Mouse (Mus musculus) kidney, postnatal 36 days (tissue): ENCODE data around the gene Lcn12.

Source experiments
- DNase-seq, 2 experiments: peaks; one replicate each; pipeline ENCODE4 v3.0.0; 2021 to 2022; ENCODE audit warnings: mixed read lengths in 2 of 2

The Lcn12 gene

DNA sequence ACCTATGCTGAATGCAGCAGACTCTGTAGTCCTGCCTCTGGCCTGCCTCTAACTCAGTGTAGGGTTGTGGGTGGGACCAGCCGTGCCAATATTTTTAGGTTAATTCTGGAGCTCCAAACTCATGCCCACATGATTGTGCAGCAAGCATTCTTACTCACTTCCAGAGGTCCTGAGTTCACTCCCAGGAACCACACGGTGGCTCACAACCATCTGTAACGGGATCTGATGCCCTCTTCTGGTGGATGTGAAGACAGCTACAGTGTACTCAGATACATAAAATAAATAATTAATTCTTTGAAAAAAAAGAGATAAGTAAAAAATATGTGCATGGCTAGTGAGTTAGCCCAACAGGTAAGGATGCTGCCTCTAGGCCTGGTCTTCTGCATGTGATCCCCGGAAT, 2.8 kb upstream of the Lcn12 start:
- DNase-seq, result peak; percentile 47 to 49

DNA sequence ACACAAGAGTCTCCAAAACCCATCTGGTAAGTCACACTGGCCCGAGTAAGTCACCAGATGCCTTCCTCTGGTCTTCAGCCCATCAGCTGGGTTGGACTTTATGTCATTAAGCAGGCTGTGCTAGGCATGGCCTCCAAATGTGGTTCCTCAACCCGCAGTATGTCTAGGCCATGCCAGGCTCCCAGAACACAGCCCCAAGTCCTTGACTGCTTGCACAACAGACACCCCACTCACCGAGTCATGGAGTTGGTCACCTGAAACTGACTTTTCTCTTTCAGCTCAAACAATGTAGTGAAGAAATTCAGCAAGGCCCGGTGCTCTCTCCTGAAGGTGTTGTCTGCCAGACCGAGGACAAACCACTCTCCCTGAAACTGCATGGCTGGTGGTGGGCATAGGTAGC, 723 bp downstream of the Lcn12 start:
- no peak for DNase-seq

DNA sequence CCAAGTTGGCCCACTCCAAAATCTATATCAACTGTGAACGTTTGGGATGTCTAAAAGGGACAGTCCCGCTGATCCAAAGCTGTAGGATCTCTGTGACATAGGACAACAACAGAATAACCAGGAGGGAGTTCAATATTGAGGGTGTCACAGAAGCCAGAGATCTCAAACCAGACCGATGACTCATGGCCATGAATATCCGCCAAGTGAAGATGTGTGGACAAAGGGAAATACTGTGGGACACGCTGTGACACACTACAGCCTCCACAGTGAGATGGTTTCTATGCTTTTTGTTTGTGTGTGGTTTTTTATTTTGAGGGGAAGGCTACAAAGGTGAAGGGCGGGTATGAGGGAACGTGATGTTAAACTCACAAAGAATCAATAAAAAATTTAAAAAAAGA, 5.0 kb downstream of the Lcn12 start:
- DNase-seq, result no peak

DNA sequence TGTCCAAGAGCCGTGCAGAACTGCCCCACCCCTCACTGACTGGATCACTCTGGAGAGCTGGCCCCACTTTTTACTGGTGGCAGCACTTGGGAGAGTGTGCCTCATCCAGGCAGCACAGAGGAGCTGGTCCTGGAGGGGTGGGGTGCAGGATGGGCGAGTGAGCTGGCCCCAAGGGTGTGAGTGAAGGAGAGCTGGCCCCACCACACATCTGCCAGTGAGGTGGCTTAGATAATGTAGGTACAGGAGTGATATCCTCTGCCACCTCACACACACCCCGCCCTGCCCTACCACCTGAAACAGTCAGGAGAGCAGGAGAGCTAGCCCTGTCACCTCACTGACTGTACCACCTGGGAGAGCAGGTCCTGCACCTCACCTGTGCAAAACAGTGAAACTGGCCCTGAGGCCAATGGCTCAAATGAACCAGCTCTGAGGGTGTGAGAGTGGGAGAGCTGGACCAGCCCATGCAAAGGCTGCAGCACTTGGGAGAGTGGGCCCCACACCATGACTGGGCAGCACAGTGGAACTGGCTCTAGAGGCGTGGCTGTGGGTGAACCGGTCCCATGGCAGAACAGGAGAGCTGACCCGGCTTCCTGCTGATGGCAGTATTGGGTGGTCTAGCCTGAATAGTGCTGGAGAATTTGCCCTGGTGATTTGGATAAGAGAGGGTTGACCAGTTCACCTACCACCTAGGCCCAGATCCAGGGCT, 5.6 kb downstream of the Lcn12 start:
- DNase-seq, result no peak

DNA sequence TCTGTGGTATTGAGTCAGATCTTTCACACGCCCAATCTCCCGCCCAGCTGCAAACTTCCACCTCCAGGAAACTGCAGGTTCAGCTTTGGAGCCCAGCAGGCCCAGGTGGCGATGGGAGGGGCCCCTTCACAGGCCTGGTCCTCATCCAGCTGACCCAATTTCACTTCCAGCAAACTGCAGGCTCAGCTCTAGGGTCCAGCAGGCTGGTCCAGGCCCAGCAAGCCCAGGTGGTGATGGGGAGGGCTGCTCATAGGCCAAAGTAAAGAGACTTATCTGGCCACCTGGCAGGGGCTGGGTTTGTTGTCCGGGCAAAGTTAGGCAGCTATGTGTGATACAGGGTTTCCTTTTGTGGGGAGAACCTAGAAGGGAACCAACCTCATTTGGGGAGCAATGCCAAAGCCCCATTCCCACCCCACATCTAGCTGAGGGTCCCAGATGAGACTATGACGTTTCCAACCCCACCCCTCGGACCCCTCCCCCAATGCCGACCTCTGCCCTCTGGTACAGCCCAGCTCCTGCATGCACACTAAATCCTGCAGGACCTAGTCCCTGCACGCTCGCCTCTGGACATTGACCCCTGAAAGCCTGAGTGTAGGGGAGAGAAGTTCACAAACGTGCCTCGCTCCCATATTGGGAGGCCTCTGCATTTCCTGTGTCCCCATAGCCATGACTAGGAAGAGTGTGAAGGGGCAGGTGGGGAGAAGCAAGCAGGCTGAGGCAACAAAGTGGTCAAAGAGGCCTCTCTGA, 8.6 kb downstream of the Lcn12 start:
- DNase-seq, result peak; percentile 74 to 76

DNA sequence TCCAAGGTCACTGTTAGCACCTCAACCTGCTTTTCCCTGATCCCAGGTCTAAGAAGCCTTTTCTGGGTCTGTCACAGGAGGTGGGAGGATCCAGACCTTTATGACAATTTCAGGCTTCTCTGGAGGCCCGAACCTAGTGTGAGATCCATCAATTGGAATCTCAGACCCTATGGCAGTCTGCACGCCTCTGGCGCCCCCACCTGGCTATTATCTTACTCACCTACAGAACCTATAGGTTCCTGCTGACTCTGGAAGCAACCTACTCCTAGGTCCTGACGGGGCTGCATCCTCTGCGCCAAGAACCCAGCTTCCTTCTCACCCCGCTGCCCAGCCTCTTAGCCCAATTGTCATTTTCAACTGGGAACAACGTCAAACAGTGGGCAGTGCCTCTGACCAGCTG, 10.7 kb downstream of the Lcn12 start:
- DNase-seq, result peak in 1 of 2 experiments; percentile 79

DNA sequence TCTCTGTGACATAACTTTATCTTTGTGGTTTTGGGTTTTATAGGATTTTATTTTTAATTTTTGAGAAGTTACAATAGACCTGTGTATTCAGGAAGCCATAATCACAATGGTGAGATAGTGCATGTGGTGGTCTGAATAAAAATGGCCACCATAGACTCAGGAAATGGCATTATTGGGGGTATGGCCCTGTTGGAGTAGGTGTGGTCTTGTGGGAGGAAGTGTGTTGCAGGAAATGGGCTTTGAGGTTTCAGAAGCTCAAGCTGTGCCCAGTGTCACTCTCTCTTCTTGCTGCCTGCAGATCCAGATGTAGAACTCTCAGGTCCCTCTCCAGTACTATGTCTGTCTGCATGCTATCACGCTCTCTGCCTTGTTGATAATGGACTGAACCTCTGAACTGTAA, 13.2 kb downstream of the Lcn12 start:
- DNase-seq, result no peak

DNA sequence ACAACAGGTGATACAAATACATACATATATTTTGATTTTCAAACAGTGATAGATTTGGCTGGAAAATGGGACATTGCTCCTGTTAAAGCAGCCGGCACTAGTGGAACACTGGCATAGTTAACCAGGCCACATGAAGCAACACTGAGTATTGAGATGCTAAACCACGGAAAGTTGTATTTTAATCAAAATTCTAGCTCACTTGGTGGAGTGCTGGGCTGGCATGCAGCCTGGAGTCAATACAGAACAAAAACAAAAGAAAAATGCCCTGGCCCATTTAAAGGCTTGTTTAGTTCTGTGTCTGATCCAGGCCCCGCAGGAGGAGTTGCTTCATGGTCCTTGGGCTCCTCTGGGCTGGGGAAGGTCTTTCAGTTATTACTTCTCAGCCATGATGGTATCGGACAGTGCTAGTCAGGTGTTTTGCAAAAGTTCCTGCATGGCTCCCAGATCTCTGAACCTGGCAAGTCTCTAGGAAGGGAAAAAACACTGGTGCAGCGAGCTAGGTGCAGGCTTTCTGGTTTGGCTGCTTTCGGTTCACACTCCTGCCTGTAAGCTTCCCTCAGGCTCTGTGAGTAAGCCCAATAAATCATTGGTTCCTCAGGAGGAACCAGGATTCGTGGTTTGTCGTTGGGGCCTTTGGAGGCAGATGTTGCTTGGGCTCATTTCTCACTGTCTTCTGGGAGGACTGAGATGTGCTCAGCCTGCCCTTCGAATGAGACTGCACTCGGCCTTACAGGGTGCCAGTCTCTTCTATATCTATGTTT, 14.0 kb downstream of the Lcn12 start:
- no peak for DNase-seq

DNA sequence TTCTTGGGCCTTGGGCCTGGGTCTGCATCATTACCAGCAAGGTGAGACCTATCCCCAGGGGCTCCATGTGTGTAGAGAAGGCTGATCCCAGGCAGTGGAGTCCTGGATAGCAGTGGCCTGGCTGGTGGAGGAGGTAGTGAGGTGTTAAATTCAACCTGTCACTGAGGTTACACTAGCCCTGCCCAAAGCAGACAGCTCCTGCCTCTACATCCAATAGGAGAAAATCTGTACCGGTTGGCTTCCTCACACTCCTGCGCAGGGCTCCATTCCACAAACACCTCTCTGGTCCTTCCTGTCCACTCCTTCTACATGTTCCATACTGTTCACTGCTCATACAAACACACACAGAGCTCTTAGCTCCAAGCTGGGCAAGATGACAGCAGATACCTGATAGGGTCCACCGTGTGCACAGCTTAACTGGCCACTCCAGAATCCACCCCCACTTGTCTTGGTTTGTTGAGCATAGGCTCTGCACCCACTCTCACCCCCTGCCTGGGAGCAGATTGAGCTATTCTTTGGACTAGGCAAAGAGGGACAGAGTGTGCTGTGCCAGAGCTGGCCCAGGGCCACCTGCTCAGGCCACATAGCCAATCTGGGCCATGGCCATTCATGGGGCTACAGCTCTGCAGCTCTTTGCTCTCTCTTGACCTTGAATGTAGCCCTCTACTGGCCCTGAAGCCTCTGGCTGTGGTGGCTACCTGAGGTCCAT, 15.6 kb downstream of the Lcn12 start:
- peak; percentile 56 to 81 for DNase-seq

DNA sequence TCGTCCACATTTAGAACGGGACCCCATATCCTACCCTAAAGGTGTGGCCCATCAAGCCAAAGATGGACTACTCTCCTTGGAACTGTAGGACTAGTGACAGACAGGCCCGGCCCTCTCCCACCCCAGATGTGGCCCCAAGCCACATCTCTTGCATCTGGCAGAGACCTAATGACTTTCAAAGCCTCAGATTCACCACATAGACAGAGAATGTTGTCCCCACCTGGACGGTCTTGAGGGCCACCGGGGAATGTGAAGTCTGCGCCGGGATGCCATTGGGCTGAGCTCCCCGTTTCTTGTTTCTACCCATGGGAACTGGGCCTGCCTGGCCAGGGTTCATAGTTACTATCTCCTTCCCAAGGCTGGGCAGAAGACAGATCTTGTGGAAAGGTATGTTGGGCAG, 16.2 kb downstream of the Lcn12 start:
- DNase-seq, result no peak

DNA sequence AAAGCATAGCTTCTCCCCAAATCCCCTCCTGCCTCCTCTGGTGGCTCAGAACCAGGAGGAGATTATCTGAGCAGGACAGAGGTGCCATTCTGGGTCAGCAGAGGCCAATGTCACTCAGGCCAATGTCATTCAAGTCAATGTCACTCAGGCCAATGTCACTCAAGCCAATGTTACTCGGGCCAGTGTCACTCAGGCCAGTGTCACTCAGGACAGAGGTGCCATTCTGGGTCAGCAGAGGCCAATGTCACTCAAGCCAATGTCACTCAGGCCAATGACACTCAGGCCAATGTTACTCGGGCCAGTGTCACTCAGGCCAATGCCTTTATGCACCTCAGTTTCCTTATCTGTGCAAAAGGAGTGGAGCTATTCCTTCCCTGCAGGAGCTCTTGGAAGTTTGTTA, 21.2 kb downstream of the Lcn12 start:
- no peak for DNase-seq

DNA sequence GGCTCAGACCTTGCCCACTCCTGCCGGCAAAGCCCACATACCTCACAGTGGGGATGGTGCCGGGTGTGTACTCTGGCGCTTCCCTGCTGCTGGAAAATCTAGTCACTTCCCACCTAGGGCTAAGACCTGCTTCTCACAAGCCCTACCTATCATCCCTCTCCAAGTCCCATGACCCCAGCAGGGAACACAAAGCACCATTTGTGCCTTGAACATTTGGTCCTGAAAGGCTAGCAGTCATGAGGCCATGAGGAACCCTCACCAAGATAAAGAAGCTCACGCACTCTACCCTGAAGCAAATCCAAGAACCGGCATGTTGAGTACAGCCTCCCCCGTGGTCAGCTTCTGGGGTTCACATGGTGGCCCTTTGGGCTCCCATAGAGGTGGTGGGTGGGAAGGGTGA, 23.7 kb downstream of the Lcn12 start, which contains the start of gene Ptgds:
Ptgds (minus strand) TSS at position 78 of the 400 bp plus-strand sequence.
- no peak for DNase-seq

DNA sequence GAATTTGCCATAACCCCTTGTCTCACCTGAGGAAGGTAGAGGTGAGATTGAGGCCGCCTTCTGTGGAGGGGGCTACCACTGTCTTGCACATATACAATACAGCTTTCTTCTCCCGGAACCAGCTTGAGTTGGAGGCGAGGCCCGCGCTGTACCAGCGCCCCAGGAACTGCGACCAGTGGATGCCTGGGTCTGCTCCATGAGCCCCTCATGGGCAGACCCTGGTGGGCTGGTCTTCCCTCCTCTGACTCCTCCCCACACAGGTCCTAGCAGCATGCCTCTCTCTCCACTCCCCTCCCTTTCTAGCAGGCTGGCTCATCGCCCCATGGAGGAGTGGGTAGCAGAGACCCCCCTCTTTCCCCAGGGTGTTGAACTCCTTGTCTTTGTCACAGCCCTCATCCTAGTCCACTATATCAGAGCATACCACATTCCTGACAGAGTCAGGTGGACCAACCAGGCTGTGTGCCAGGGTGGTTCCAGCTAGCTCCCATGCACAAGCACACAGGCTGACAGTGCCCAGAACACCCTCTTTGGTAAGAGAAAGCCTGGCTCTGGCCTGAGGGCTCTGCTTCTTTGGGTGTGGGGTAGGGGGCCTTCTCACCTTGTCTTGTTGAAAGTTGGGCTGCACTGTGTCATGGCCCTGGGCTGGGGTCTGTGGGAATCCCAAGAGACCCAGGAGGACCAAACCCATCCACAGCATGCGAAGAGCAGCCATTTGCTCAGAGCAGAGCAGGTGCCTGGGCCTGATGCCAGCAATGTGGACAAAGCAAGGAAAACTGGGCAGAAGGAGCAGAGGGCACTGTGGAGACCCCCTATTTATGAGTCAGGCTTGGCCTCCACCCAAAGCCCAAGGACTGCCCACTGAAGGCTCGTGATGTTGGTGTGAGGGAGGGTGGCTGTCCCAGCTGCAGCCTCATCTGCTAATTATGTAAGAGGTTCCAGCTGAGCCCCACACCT, 24.5 kb downstream of the Lcn12 start:
- DNase-seq, result peak in 1 of 2 experiments; percentile 67

DNA sequence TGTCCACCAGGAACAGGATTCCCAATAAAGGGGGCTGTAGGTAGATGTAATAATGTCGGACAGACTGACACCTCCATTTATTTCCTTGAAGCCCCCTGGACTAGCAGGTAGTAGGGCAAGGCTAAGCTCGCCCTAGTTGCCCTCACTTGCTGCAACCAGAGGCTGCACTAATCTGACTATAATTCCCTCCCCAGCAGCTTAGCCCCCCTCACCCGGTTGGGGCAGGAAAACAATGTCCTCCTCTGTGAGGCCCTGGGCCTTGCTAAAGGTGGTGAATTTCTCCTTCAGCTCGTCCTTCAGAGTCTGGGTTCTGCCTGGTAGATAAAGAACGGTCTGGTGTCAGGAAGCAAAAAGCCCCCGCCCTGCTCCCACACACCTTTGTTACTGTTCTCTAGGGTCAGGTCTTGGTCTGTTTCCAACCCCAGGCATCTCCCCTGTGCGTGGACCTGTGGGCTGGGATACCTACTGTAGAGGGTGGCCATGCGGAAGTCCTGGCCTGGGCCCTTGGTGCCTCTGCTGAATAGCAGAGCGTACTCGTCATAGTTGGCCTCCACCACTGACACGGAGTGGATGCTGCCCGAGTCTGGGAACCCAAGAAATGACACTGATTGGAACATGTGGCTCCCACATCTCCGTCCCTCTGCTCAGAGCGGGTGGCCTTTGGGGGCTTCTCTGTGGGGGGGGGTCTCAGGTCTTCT, 26.0 kb downstream of the Lcn12 start:
- DNase-seq, result no peak

DNA sequence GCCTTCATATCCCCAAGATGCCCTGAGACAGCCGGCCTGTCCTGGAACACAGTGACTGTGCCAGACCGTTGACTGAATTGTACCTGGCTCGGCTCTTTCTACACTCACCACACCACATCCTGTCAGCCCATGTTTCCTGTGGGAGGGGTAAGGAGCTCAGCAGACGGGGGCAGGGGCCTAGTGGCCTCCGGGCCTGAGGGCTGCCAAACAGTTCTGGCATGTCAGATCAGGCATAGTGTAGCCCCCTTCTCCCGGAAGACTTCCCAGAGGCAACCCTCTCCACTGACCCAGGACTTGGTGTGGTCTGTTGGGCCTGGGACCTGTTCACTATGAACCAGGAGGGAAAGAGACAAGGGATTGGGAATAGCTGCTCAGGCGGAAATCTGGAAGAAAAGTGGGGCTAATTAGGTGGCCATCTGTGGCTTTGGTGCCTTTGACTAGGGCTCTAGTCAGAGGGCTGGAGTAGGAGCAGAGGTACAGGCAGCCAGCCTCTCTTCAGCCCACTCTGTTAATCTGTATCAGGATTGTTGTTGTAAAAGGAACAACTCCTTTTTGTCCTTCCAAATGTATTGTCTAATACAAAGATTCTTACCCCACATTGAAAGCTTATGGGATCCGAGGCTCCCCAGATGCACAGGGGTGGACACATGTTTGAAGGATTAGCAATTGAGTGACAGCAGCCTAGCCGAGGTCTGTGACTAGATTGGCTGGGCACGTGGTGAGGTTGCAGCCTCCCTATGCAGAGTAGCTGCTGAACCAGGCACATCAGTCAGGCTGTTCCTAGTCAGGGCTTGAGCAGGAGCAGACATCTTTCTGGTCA, 27.7 kb downstream of the Lcn12 start:
- DNase-seq, result no peak

DNA sequence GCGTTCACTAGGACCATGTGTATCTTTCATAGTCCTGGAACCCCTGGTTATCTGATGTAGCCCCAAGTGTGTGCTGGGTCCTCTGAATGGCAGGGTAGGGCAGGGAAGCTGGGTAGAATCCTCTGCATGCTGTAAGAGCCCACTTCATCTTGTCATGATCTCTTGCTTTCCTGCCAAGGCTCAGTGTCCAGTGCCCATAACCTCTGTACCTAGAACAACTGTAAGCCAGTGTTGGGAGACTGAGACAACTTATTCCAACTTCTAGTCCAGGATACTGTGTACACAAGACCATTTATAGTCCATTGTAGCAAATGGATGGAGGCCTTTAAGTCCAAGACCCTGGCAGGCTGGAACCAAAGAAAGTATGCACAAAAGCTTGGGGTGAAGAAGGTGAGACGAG, 28.5 kb downstream of the Lcn12 start:
- DNase-seq, result no peak

DNA sequence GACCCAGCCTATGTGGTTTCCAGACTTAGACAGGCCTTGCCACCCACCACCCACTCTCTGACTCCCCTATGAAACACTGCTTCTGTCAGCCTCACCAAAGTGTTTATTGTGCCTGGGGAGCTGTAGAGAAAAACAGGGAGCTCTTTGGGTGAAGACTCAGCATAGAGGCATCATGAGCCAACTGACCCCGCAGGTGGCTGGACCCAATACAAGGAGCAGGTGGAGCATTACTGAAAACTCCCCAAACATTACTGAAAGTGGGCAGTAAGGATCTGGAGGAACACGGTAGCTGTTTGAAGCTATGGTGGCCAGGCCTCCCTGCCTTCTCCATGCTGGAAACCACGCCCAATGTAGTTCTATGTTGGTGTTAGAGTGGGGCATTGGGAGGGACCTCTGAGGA, 30.1 kb downstream of the Lcn12 start:
- no peak for DNase-seq

DNA sequence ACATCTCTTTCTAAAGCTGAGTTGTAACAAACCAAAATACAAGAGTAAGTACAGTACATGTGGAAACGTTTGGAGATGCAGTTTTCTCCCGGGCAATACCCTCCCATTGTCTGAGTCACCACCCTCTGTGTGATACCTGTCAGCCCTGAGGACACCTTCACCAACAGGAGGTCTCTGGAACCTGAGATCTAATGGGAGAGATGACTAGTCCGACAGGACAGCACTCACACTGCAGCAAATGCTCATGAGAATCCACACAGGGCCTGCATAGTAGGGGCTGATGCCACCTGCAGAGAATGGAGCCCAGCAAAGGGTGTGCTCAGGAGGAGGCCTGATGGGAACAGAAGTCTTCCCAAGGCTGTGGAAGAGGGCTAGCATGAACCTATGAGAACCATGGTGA, 32.3 kb downstream of the Lcn12 start:
- no peak for DNase-seq

DNA sequence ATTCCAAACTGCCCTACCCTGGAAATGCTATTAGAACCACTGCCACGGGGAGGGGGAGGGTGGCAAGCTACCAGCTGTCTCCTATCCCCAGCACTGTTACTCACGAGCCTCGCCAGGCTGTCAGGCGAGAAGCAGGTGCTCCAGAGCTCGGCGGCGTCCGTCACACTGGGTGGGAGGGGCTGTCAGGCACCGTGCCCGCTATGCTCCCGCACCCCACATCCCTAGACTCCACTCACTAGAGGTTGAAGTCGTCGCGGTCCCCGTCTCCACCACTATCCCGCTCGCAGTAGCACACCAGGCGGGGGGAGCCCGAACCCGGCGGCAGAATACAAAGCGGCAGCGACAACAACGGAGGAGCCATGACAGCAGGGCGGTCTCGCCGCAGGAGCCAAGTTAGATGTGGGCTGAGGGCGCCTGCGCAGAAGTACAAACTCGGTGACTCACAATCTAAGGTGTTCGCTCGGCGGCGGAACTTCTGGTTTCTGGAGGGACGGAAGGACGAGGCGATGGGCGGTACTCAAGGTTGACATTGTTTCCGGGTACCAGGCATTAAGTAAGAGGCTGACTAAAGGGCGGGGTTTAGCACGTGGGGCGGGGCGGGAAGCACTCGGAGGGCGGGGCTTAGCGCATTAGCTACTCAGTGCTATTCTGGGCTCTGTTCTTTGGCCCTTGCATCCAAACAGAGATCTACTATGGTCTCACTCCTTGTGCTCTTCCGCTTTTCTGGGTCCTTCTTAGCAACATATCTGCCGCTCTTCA, 33.0 kb downstream of the Lcn12 start, which contains the start of gene Paxx:
Paxx (minus strand) TSS at position 544 of the 759 bp plus-strand sequence.
- peak; percentile 95 to 98 for DNase-seq
